Mouse (Mus musculus) ES-E14 (cell line): ENCODE data around the gene Apba2. TPM values are rescaled to one million over a fixed set of nuclear protein-coding genes. Genes with fewer than 3 reads are reported as not detected.

Experiments
- DNase-seq: peaks from one replicate; pipeline ENCODE4 v3.0.0-alpha.2; 2013; ENCODE audit warnings: low read depth, low spot score
- H3K27ac ChIP-seq: 2 replicates; pipeline ENCODE4 v1.5.1; 2012; ENCODE audit warnings: low read depth, mild to moderate bottlenecking, low read length, moderate library complexity, mixed read lengths; ENCODE audit not compliant: poor library complexity, insufficient read depth, severe bottlenecking
- H3K36me3 ChIP-seq: 2 replicates; pipeline ENCODE4 v1.6.1; 2012; ENCODE audit warnings: mild to moderate bottlenecking, low read length, moderate library complexity, mixed read lengths; ENCODE audit not compliant: control insufficient read depth, poor library complexity, insufficient read depth, severe bottlenecking
- H3K4me1 ChIP-seq, 2 experiments: fragments of 150-350 bp in 1 of 2; sonication (generic) in 1 of 2; 2 replicates each; pipeline ENCODE4 v1.6.1; 2012; ENCODE audit warnings: low read length in 2 of 2, mild to moderate bottlenecking in 1 of 2, mixed read lengths in 1 of 2; ENCODE audit not compliant: control insufficient read depth in 2 of 2, insufficient read depth in 2 of 2, poor library complexity in 1 of 2
- H3K4me3 ChIP-seq, 2 experiments: fragments of 150-350 bp in 1 of 2; sonication (generic) in 1 of 2; 2 replicates each; pipeline ENCODE4 v1.5.1; 2012; ENCODE audit warnings: low read length in 2 of 2, low read depth in 1 of 2, mild to moderate bottlenecking in 1 of 2, mixed read lengths in 1 of 2; ENCODE audit not compliant: insufficient read depth in 1 of 2, poor library complexity in 1 of 2, severe bottlenecking in 1 of 2
- H3K9ac ChIP-seq: 2 replicates; pipeline ENCODE4 v1.6.1; 2012; ENCODE audit warnings: low read depth, mild to moderate bottlenecking, low read length, mixed read lengths; ENCODE audit not compliant: poor library complexity, insufficient read depth, severe bottlenecking
- H3K9me3 ChIP-seq: fragments of 150-350 bp; sonication (generic); 2 replicates; pipeline ENCODE4 v1.6.1; 2012; ENCODE audit warnings: low read depth, mild to moderate bottlenecking, low read length; ENCODE audit not compliant: control insufficient read depth, insufficient read depth
- CHD2 ChIP-seq: IDR thresholded peaks from 2 replicates; pipeline ENCODE4 v1.6.1; 2014; ENCODE audit warnings: mild to moderate bottlenecking, low read depth, low read length, inconsistent platforms
- HCFC1 ChIP-seq: IDR thresholded peaks from 2 replicates; pipeline ENCODE4 v1.6.1; 2012; ENCODE audit warnings: low read length, inconsistent platforms, borderline replicate concordance; ENCODE audit not compliant: insufficient read depth
- MAFK ChIP-seq: IDR thresholded peaks from 2 replicates; pipeline ENCODE4 v1.6.1; 2014; ENCODE audit warnings: mild to moderate bottlenecking, low read depth, low read length, inconsistent platforms; ENCODE audit not compliant: insufficient read depth
- ZC3H11A ChIP-seq: IDR thresholded peaks from 2 replicates; pipeline ENCODE4 v1.6.1; 2012; ENCODE audit warnings: low read depth, mild to moderate bottlenecking, inconsistent platforms, low read length, borderline replicate concordance
- ZNF384 ChIP-seq: IDR thresholded peaks from 2 replicates; pipeline ENCODE4 v1.6.1; 2012; ENCODE audit warnings: low read depth, low read length, inconsistent platforms
- in situ Hi-C, 2 experiments: fragments of 600-800 bp; cut with MboI; formaldehyde crosslinking; loops; one replicate each; pipeline ENCODE4 v1.15.1; 2025; ENCODE audit warnings: low sequenced_read_pairs in 2 of 2, inconsistent platforms in 1 of 2; ENCODE audit not compliant: unreplicated experiment in 2 of 2
- total RNA-seq: library from RNA; depleted of rRNA; stranded (reverse); fragments of 300-350 nt; gene quantifications from 2 replicates; pipeline ENCODE4 v1.2.3, GENCODE M21; 2012

Gene Apba2
- total RNA-seq, 1 experiment = 1.7 TPM

DNA sequence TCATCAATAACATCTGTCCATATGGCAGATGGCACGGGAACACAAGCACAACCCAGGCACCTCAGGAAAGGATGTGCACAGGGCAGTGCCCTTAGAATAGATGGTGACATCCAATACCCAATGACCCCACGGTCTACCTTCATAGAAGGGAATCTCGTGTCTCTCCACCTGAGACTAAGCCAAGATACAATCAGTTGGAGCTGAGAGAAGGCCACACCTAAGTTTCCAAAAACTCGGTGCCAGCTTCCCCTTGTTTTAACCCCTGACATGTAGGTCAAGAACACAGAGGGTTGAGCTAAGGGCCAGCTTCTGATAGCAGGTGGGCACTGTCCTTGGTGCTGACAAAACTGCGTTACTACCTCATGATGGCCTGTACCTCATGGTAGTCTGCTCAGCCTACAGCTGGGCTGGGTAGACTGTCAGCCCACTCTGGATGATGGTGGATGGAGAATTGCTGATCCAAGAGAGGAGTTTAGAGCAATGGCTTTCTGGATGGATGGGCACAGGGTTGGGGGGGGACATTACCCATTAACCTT, 202.6 kb downstream of the Apba2 start:
- H3K9me3 ChIP-seq = no peaks in the 10 kb centered on the region
- no peak overlapping the region for H3K4me3 ChIP-seq
- DNase-seq = peak; percentile 40
- no peak overlapping the region for H3K9ac ChIP-seq
- no peak for TF ChIP-seq ZNF384
- TF ChIP-seq CHD2 = no peak
- TF ChIP-seq HCFC1 = no peak
- TF ChIP-seq MAFK = peak; percentile 83
- H3K4me1 ChIP-seq = no peaks in the 10 kb centered on the region
- H3K36me3 ChIP-seq = no peaks in the 10 kb centered on the region
- no peak overlapping the region for H3K27ac ChIP-seq
- in situ Hi-C loops = no loop called here

DNA sequence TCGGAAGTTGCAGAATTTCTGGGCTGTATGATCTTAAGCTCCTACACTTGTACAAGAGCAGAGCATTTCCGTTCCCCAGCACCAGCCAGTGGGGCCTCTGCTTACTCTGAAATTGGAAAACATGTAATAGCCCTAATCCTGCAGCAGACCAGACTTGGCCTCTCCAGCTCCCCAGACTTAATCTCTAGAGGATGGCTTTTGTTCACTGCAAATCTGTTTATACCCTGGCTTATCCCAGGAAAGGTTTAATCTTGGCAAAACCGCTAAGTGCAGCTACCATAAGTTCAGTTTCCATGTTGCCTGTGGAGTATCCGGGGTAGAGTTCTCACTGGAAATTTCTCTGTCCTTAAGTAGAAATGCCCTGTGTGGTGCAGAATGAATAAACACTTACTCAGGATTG, 206.7 kb downstream of the Apba2 start:
- H3K4me1 ChIP-seq = no peaks in the 10 kb centered on the region
- in situ Hi-C loops = no loop called here

DNA sequence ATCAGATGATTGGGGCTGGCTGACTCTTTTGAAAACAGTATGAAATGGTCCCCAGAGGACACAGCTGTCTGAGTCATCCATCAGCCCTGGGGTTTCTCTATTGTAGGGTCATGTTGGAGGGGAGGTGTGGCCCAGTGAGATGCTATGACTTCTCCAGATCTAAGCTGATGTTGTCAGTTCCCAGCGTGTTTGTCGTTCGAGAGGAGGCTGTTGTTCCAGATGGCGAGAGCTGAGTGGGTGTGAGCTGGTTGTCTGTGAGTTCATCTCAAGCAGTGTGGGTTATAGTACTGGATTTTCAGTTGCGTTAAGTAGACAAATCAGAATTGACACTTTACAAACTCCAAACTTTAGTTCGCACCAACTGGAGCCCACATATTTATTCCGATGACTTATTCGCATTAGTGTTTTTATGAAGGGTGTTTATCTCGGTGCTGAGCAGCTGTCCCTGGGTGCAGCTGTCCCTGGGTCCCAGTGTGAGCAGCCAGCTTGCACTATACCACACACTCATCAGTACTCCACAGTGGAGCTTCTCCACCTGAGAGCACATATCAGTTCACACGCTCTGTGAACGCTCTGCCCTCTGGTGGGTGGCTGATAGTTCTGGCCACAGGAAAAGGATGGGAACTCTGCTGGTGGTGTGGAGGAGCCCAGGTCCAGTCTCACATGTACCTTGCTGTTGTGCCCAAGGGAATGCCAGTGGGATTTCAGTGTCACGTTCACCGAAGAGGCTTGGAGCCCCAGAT, 208.2 kb downstream of the Apba2 start:
- in situ Hi-C loops = no loop called here
- Histone ChIP-seq H3K4me1 (no peaks in the 10 kb centered on the region), H3K36me3 (no peaks in the 10 kb centered on the region), H3K9me3 (no peaks in the 10 kb centered on the region), H3K9ac (no peak overlapping the region), H3K27ac (no peak overlapping the region), H3K4me3 (no peak overlapping the region)
- no peak for TF ChIP-seq HCFC1
- TF ChIP-seq ZC3H11A = no peak
- no peak for TF ChIP-seq CHD2
- TF ChIP-seq MAFK = no peak
- TF ChIP-seq ZNF384 = no peak
- no peak for DNase-seq

More for the DNA sequence above, 206.7 kb downstream of the Apba2 start:
- Histone ChIP-seq H3K27ac (no peak overlapping the region), H3K4me3 (no peak overlapping the region), H3K36me3 (no peaks in the 10 kb centered on the region), H3K9ac (no peak overlapping the region), H3K9me3 (no peaks in the 10 kb centered on the region)
- DNase-seq = no peak
- no peak for TF ChIP-seq ZNF384
- TF ChIP-seq HCFC1 = no peak
- TF ChIP-seq MAFK = no peak
- no peak for TF ChIP-seq ZC3H11A

DNA sequence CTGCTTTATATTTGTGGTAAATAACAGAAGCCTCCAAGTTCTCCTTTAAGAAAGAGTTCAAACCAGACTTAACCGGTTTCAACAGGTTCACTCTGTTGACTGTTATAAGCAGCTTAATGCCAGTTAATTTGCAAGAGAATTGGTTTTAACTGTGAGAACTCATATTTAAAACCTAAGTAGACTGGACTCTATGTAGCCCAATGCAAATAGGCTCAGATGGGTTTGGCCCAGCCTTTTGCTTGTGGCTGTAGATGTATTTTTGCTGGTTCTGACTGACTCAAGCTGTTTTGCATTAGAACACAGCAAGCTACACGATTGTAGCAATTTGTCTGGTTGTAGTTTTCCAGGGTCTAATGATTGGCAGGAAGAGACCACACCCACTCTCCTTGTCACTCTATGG, 214.8 kb downstream of the Apba2 start:
- H3K4me3 ChIP-seq = no peak overlapping the region
- H3K4me1 ChIP-seq = peaks cover 2 to 4% of the 10 kb centered on the region in 2 experiments; a peak in 2 of 4 replicates
- TF ChIP-seq ZC3H11A = no peak
- no peaks in the 10 kb centered on the region for H3K36me3 ChIP-seq
- no peak overlapping the region for H3K27ac ChIP-seq
- DNase-seq = peak; percentile 29
- in situ Hi-C loops = no loop called here
- no peaks in the 10 kb centered on the region for H3K9me3 ChIP-seq
- H3K9ac ChIP-seq = no peak overlapping the region

DNA sequence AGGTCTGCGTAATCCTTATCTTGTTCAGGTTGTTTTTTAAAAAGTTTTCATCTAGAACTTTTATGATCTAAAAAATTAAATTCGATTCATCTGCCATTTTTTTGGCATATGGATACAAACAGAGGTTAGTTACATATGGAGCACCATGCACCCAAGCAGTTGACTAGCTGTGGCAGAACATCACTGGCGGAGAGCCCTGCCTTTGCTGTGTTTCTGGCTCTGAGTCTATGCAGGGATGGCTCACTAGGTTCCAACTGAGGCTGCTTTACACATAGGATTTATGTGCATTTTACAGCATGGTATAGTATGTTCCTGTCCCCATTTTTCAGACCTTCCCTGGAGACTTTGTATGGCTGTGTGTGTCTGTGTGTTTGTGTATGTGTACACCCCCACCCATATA, 221.8 kb downstream of the Apba2 start:
- TF ChIP-seq ZC3H11A (no peak), CHD2 (no peak), HCFC1 (no peak), ZNF384 (no peak), MAFK (no peak)
- H3K4me1 ChIP-seq = no peaks in the 10 kb centered on the region
- no peaks in the 10 kb centered on the region for H3K9me3 ChIP-seq
- H3K36me3 ChIP-seq = no peaks in the 10 kb centered on the region
- DNase-seq = no peak
- H3K9ac ChIP-seq = no peak overlapping the region
- no peak overlapping the region for H3K4me3 ChIP-seq
- in situ Hi-C loops = no loop called here
- H3K27ac ChIP-seq = no peak overlapping the region
